Mouse (Mus musculus): ENCODE data around the gene Rngtt. TPM values are rescaled to one million over a fixed set of nuclear protein-coding genes. Genes with fewer than 3 reads are reported as not detected.

The Rngtt gene
- total RNA-seq, 2 experiments from 2014 or later: 9.5 to 10.0 TPM

GRCm38 (mm10) chr4:33510544-33510943, 200.4 kb downstream of the Rngtt start:
- intact Hi-C loops (cut with DNase I): no loop called here

GRCm38 (mm10) chr4:33513421-33513820, 203.3 kb downstream of the Rngtt start:
- intact Hi-C loops (cut with DNase I): no loop called here
- DNase-seq: no peak

More at GRCm38 (mm10) chr4:33510544-33510943, 200.4 kb downstream of the Rngtt start:
- no peak for DNase-seq

- intact Hi-C loops (cut with DNase I): no loop called here
- no peak for DNase-seq
Measured at GRCm38 (mm10) chr4:33514108-33515000, 204.2 kb downstream of the Rngtt start.

- no peak for DNase-seq
- intact Hi-C loops (cut with DNase I): no loop called here
Measured at GRCm38 (mm10) chr4:33520196-33520595, 210.1 kb downstream of the Rngtt start.

- DNase-seq: no peak
- intact Hi-C loops (cut with DNase I): no loop called here
Measured at GRCm38 (mm10) chr4:33520938-33521337, 210.8 kb downstream of the Rngtt start.

- intact Hi-C loops (cut with DNase I): no loop called here
Measured at GRCm38 (mm10) chr4:33523774-33524173, 213.7 kb downstream of the Rngtt start.

GRCm38 (mm10) chr4:33524481-33525141, 214.5 kb downstream of the Rngtt start:
- intact Hi-C loops (cut with DNase I): no loop called here
- DNase-seq: peak; percentile 38 to 50

More at GRCm38 (mm10) chr4:33523774-33524173, 213.7 kb downstream of the Rngtt start:
- DNase-seq: no peak

GRCm38 (mm10) chr4:33525272-33525671, 215.2 kb downstream of the Rngtt start:
- no peak for DNase-seq
- intact Hi-C loops (cut with DNase I): no loop called here

- intact Hi-C loops (cut with DNase I): no loop called here
- DNase-seq: no peak
Measured at GRCm38 (mm10) chr4:33526092-33526491, 216.0 kb downstream of the Rngtt start.

GRCm38 (mm10) chr4:33526675-33527074, 216.6 kb downstream of the Rngtt start:
- intact Hi-C loops (cut with DNase I): no loop called here
- no peak for DNase-seq

- intact Hi-C loops (cut with DNase I): no loop called here
- no peak for DNase-seq
Measured at GRCm38 (mm10) chr4:33532596-33532995, 222.5 kb downstream of the Rngtt start.

GRCm38 (mm10) chr4:33544755-33545576, 234.9 kb downstream of the Rngtt start:
- no peak for DNase-seq
- intact Hi-C loops (cut with DNase I): no loop called here

GRCm38 (mm10) chr4:33545577-33545879, 235.4 kb downstream of the Rngtt start:
- intact Hi-C loops (cut with DNase I): no loop called here
- DNase-seq: no peak

GRCm38 (mm10) chr4:33546278-33546677, 236.2 kb downstream of the Rngtt start:
- no peak for DNase-seq
- intact Hi-C loops (cut with DNase I): no loop called here

GRCm38 (mm10) chr4:33547315-33547929, 237.3 kb downstream of the Rngtt start:
- intact Hi-C loops (cut with DNase I): no loop called here
- DNase-seq: no peak

GRCm38 (mm10) chr4:33549606-33550005, 239.5 kb downstream of the Rngtt start:
- intact Hi-C loops (cut with DNase I): no loop called here
- DNase-seq: no peak

Small RNA genes lying within 50 kb of the gene (microRNA-seq; reads per million reads assigned to microRNA genes)
- gene Mir8118 (ENCODE audit: borderline number of aligned reads in 2 of 2): 0 reads per million in 2 experiments

Other genes starting within 250 kb of the Rngtt start
- 1 to 10 TPM; 1.1 to 1.9 TPM for gene Gabrr2, start 247.3 kb upstream of the Rngtt start, total RNA-seq (2021)
- under 1 TPM; 0.33 to 0.42 TPM for gene Gabrr1, start 177.8 kb upstream of the Rngtt start, total RNA-seq (2021)
- 10 to 100 TPM; 55.9 to 62.9 TPM for gene Pm20d2, start 120.6 kb upstream of the Rngtt start, total RNA-seq (2021)
- not detected for gene Srsf12, start 101.3 kb upstream of the Rngtt start, total RNA-seq (2021)
- 100 to 1,000 TPM; 153 to 155 TPM for gene Pnrc1, start 20.1 kb upstream of the Rngtt start, total RNA-seq (2021)